Mouse (Mus musculus) liver, embryonic 12.5 days (tissue): ENCODE data around the gene Tyw1. TPM values are rescaled to one million over a fixed set of nuclear protein-coding genes. Genes with fewer than 3 reads are reported as not detected.

Experiments
- ATAC-seq: fragments of 200-750 bp; cut with Nextera tagmentation; 2 replicates; pipeline ENCODE4 v1.8.0; 2017; ENCODE audit warnings: moderate number of reproducible peaks, mild to moderate bottlenecking, moderate library complexity
- H3K27ac ChIP-seq: fragments of 300-500 bp; sonication (generic); 2 replicates; pipeline ENCODE4 v1.5.1; 2016; ENCODE audit warnings: mild to moderate bottlenecking
- H3K27me3 ChIP-seq: fragments of 300-500 bp; sonication (generic); replicated peaks from 2 replicates; pipeline ENCODE4 v1.6.1; 2016; ENCODE audit warnings: mild to moderate bottlenecking, moderate library complexity
- H3K36me3 ChIP-seq: fragments of 300-500 bp; sonication (generic); 2 replicates; pipeline ENCODE4 v1.6.1; 2016; ENCODE audit warnings: mild to moderate bottlenecking, moderate library complexity
- H3K4me1 ChIP-seq: fragments of 300-500 bp; sonication (generic); 2 replicates; pipeline ENCODE4 v1.6.1; 2016
- H3K4me2 ChIP-seq: fragments of 300-500 bp; sonication (generic); 2 replicates; pipeline ENCODE4 v1.6.1; 2016; ENCODE audit warnings: mild to moderate bottlenecking, moderate library complexity
- H3K4me3 ChIP-seq: fragments of 300-500 bp; sonication (generic); 2 replicates; pipeline ENCODE4 v1.5.1; 2016; ENCODE audit warnings: mild to moderate bottlenecking, moderate library complexity
- H3K9ac ChIP-seq: fragments of 300-500 bp; sonication (generic); 2 replicates; pipeline ENCODE4 v1.6.1; 2016; ENCODE audit warnings: mild to moderate bottlenecking, moderate library complexity
- H3K9me3 ChIP-seq: fragments of 300-500 bp; sonication (generic); replicated peaks from 2 replicates; pipeline ENCODE4 v1.6.1; 2016; ENCODE audit warnings: mild to moderate bottlenecking, moderate library complexity
- WGBS: fragments of 180-500 bp; shearing (Covaris S2); methylation state at CpG from one replicate; pipeline ENCODE4 v1.1.7; 2016; ENCODE audit not compliant: insufficient replicate concordance; 5-methylcytosine and 5-hydroxymethylcytosine counted together
- polyA plus RNA-seq: library from polyadenylated mRNA; unstranded; fragments of >200 nt; fragmentation: Nextera tagmentation; extraction: Ambion mirVana; gene quantifications from 2 replicates; pipeline ENCODE4 v1.2.1, GENCODE M21; 2016

Gene Tyw1
- polyA plus RNA-seq, 1 experiment from 2014 or later: 21.6 TPM

- Histone ChIP-seq H3K36me3 (peaks cover 92% of the 10 kb centered on the region), H3K27ac (no peak overlapping the region), H3K4me3 (no peak overlapping the region), H3K4me2 (no peak overlapping the region), H3K9me3 (no peaks in the 10 kb centered on the region), H3K9ac (no peak overlapping the region), H3K27me3 (no peaks in the 10 kb centered on the region), H3K4me1 (peaks cover 20% of the 10 kb centered on the region)
- 95% methylated on average over 1 of the region's 1 CpGs for WGBS
- ATAC-seq: no peak
Observed at GRCm38 (mm10) chr5:130267316-130267715, 11.9 kb downstream of the Tyw1 start.

- Histone ChIP-seq H3K9me3 (no peaks in the 10 kb centered on the region), H3K4me1 (peaks cover 19% of the 10 kb centered on the region), H3K36me3 (peaks cover 92% of the 10 kb centered on the region), H3K4me2 (no peak overlapping the region), H3K27ac (no peak overlapping the region), H3K4me3 (no peak overlapping the region), H3K27me3 (no peaks in the 10 kb centered on the region), H3K9ac (no peak overlapping the region)
- WGBS: 82% methylated on average over 11 of the region's 11 CpGs
- no peak for ATAC-seq
Observed at GRCm38 (mm10) chr5:130268976-130269375, 13.6 kb downstream of the Tyw1 start.

DNA sequence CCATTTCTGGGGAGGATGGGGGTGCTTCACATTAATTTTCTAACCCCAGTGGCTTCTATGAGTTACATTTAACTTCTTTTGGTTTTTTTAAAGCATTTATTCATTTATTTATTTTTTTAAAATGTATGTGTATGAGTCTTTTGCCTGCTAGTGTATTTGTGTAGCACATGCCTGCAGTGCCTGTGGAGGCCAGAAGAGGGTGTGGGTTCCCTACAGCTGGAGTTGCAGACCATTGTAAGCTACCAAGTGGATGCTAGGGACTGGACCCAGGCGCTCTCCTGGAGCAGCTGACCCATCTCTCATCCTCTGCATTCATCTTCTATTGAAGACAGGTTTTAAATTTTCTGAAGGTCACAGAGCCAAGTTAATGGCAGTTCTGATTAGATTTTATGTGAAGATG is 16.9 kb downstream of the Tyw1 start:
- H3K36me3 ChIP-seq: peaks cover 94% of the 10 kb centered on the region
- WGBS: 93% methylated on average over 1 of the region's 1 CpGs
- no peak overlapping the region for H3K4me3 ChIP-seq
- H3K4me1 ChIP-seq: no peaks in the 10 kb centered on the region
- no peak for ATAC-seq
- no peak overlapping the region for H3K4me2 ChIP-seq
- H3K9ac ChIP-seq: no peak overlapping the region
- H3K9me3 ChIP-seq: no peaks in the 10 kb centered on the region
- no peaks in the 10 kb centered on the region for H3K27me3 ChIP-seq
- no peak overlapping the region for H3K27ac ChIP-seq

DNA sequence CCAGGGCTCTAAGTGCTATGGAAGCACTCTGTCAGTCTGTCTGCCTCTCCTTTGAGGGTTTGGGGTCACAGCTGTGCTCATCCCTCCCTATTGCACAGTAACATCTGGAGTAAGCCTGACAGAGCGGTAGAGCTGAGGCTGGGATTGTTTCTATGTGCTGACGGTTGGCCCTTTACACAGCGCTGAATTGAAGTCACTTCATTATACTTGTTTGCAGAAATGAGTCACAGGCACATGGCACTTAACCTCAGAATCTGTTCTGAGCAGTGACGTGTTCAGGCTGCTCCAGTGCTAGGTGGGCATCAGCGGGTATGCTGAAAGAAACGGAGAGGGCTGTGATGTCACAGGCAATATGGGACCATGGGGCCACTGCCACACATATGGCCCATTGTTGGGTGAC is 17.6 kb downstream of the Tyw1 start:
- 88% methylated on average over 6 of the region's 6 CpGs for WGBS
- no peak overlapping the region for H3K4me2 ChIP-seq
- no peak overlapping the region for H3K9ac ChIP-seq
- H3K27ac ChIP-seq: no peak overlapping the region
- H3K4me3 ChIP-seq: no peak overlapping the region
- H3K36me3 ChIP-seq: peaks cover 94% of the 10 kb centered on the region
- H3K4me1 ChIP-seq: no peaks in the 10 kb centered on the region
- ATAC-seq: no peak
- no peaks in the 10 kb centered on the region for H3K9me3 ChIP-seq
- H3K27me3 ChIP-seq: no peaks in the 10 kb centered on the region

DNA sequence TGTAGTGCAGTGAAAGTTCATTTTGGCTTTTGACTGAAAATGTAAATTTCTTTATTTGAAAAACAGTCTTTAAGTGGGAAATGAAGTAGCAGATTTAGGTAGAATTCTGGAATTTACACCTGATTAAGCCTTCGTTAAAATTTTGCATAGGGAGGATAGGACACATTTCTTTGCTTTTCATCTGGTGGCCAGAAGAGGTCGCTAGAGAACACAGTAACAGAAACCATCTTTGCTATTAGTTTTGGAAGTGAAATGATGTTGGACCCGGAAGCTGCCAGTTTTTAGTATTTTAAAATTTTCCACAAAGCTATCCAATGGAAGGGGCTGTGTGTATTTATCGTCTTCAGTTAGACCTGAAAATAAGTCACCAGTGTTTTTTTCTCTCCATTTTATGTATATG is 20.1 kb downstream of the Tyw1 start:
- WGBS: 54% methylated on average over 4 of the region's 4 CpGs
- ATAC-seq: no peak
- no peaks in the 10 kb centered on the region for H3K27me3 ChIP-seq
- no peaks in the 10 kb centered on the region for H3K9me3 ChIP-seq
- no peaks in the 10 kb centered on the region for H3K4me1 ChIP-seq
- H3K27ac ChIP-seq: no peak overlapping the region
- H3K9ac ChIP-seq: no peak overlapping the region
- no peak overlapping the region for H3K4me2 ChIP-seq
- H3K36me3 ChIP-seq: peaks cover 94% of the 10 kb centered on the region
- H3K4me3 ChIP-seq: no peak overlapping the region

DNA sequence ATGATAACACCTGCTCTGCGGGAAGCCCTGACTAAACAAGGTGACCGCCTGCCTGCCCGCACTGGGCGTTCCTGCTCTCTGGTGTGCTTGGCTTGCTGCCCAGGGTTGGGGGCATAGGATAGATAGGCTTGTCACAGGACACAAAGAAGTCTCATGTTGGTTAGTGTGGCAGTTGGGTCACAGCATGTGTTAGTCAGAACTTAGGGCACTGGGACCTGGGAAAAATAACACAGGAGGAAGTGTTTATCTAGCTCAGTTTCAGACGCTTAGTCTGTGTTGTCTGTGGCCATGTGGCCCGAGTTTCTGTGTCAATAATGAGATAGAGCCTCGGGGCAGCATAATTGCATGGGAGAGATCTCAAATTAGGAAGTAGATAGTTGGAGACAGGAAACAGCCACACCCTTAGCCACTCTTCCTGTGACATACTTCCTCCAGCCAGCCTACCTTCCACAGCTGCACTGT is 22.6 kb downstream of the Tyw1 start:
- WGBS: 51% methylated on average over 7 of the region's 7 CpGs
- no peak overlapping the region for H3K4me2 ChIP-seq
- no peak overlapping the region for H3K4me3 ChIP-seq
- no peak for ATAC-seq
- H3K27me3 ChIP-seq: no peaks in the 10 kb centered on the region
- no peak overlapping the region for H3K9ac ChIP-seq
- no peaks in the 10 kb centered on the region for H3K4me1 ChIP-seq
- H3K36me3 ChIP-seq: peaks cover 95% of the 10 kb centered on the region
- 0 out of 2 replicates have a peak, but pooled peaks cover under 1% of the 10 kb centered on the region for H3K9me3 ChIP-seq
- H3K27ac ChIP-seq: no peak overlapping the region

DNA sequence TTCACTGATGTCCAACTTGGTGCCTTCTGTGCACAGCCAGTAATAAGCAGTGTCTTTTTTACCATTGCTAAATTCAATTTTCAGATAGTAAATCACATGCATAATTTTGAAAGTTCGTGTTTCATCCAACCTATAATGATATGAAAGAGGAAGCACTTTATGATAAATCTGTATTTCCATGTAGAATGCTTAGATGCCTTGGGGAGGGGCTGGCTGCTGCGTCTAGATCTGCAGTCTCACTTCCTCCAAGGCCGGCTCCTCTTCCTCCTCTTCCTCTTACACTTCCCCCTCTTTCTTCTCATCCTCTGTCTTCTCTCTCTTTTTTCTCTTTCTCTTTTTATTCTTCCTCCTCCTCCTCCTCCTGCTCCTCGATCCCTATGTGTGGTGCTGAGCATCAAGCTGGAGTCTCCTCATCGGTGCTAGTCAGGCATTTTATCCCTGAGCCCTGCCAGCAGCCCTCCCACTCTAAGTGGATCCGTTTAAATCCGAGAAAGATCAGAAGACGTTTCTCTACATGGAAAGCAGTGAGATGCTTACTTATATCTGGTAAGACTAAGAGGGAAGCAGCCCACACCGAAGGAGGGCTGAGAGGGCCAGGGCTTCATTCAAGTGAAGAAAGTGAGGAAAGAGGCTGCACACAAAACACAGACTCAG is 27.8 kb downstream of the Tyw1 start:
- no peak overlapping the region for H3K4me3 ChIP-seq

GRCm38 (mm10) chr5:130288106-130288505 is 32.7 kb downstream of the Tyw1 start:
- H3K36me3 ChIP-seq: peaks cover 91% of the 10 kb centered on the region
- H3K4me3 ChIP-seq: no peak overlapping the region
- H3K4me1 ChIP-seq: no peaks in the 10 kb centered on the region
- no peak for ATAC-seq
- H3K4me2 ChIP-seq: no peak overlapping the region
- no peaks in the 10 kb centered on the region for H3K27me3 ChIP-seq
- H3K27ac ChIP-seq: no peak overlapping the region
- no peak overlapping the region for H3K9ac ChIP-seq
- WGBS: 83% methylated on average over 7 of the region's 7 CpGs
- H3K9me3 ChIP-seq: peaks cover 8% of the 10 kb centered on the region; the same call in 1 of the 2 replicates

More for the DNA sequence above, 27.8 kb downstream of the Tyw1 start:
- Histone ChIP-seq H3K4me2 (no peak overlapping the region), H3K27ac (no peak overlapping the region), H3K9me3 (peaks cover 9% of the 10 kb centered on the region; the same call in 1 of the 2 replicates), H3K9ac (no peak overlapping the region), H3K27me3 (no peaks in the 10 kb centered on the region), H3K36me3 (peaks cover 93% of the 10 kb centered on the region), H3K4me1 (no peaks in the 10 kb centered on the region)
- WGBS: 80% methylated on average over 9 of the region's 9 CpGs
- no peak for ATAC-seq

DNA sequence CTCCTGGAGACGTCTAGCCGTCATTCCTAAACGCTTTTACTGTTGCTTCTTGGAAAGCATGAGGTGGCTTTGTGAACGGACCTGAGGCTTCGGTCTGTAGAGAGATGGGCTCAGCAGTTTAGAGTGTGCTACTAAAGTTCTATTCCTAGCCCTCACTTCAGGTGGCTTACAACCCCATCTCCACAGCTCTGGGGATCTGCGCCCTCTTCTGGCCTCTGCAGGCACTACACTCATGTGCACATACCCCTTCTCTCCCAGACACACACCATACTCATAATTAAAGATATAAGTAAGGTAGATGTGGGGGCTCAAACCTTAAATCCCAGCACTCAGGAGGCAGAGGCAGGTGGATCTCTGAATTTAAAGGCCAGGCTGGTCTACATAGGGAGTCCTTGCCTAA is 34.8 kb downstream of the Tyw1 start:
- Histone ChIP-seq H3K4me2 (no peak overlapping the region), H3K9ac (no peak overlapping the region), H3K36me3 (peaks cover 92% of the 10 kb centered on the region), H3K4me1 (no peaks in the 10 kb centered on the region), H3K9me3 (no peaks in the 10 kb centered on the region), H3K4me3 (no peak overlapping the region), H3K27ac (no peak overlapping the region), H3K27me3 (no peaks in the 10 kb centered on the region)
- ATAC-seq: no peak
- 89% methylated on average over 6 of the region's 6 CpGs for WGBS

- peaks cover 94% of the 10 kb centered on the region for H3K36me3 ChIP-seq
- no peaks in the 10 kb centered on the region for H3K9me3 ChIP-seq
- no peaks in the 10 kb centered on the region for H3K27me3 ChIP-seq
- H3K9ac ChIP-seq: no peak overlapping the region
- ATAC-seq: no peak
- no peak overlapping the region for H3K27ac ChIP-seq
- no peak overlapping the region for H3K4me2 ChIP-seq
- no peaks in the 10 kb centered on the region for H3K4me1 ChIP-seq
- H3K4me3 ChIP-seq: no peak overlapping the region
- 85% methylated on average over 12 of the region's 12 CpGs for WGBS
Observed at GRCm38 (mm10) chr5:130290775-130291174, 35.4 kb downstream of the Tyw1 start.

DNA sequence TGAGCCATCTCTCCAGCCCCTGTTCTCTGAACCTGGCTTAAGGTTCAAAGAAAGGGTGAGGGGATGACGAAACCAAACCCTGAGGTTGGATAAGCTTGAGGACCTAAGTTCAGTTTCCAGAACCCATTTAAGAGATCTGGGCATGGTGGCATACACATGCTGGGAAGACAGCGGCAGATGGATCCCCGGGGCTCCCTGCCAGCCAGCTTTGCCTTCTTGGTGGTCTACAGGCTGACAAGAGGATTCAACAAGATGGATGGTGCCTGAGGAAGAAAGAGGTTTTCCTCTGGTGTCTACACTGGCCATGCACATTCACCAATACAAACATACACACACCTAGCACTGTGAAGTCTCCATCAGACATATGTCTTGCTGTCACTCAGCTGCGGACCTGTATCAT is 37.6 kb downstream of the Tyw1 start:
- Histone ChIP-seq H3K9ac (no peak overlapping the region), H3K9me3 (no peaks in the 10 kb centered on the region), H3K27me3 (no peaks in the 10 kb centered on the region), H3K36me3 (peaks cover 96% of the 10 kb centered on the region), H3K4me2 (no peak overlapping the region), H3K4me1 (no peaks in the 10 kb centered on the region), H3K4me3 (no peak overlapping the region), H3K27ac (no peak overlapping the region)
- 82% methylated on average over 4 of the region's 4 CpGs for WGBS
- ATAC-seq: no peak

DNA sequence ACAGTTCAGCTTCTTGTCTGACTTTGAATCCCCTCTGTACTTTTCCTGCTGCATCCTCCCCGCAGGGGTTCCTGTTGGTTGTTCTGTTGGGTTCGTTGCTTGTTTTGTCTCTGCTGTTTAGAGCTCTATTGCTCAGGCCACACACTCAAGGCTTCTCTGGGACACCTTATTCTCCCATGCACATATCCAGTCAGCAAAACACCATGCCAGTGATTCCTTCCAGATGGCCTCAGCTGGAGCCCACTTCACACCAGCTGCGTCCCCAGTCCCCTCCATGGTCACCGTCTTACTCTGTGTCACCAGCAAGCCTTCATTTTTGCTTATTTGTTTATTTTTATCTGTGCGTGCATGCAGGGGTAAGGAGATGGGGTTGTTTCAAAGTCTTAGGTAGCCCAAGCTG is 38.5 kb downstream of the Tyw1 start:
- H3K27ac ChIP-seq: no peak overlapping the region
- WGBS: 85% methylated on average over 5 of the region's 5 CpGs
- H3K36me3 ChIP-seq: peaks cover 96% of the 10 kb centered on the region
- no peak overlapping the region for H3K4me2 ChIP-seq
- H3K4me3 ChIP-seq: no peak overlapping the region
- no peak overlapping the region for H3K9ac ChIP-seq
- H3K9me3 ChIP-seq: no peaks in the 10 kb centered on the region
- H3K27me3 ChIP-seq: no peaks in the 10 kb centered on the region
- H3K4me1 ChIP-seq: no peaks in the 10 kb centered on the region
- ATAC-seq: no peak

GRCm38 (mm10) chr5:130294598-130294997 is 39.2 kb downstream of the Tyw1 start:
- Histone ChIP-seq H3K9me3 (no peaks in the 10 kb centered on the region), H3K4me3 (no peak overlapping the region), H3K36me3 (peaks cover 96% of the 10 kb centered on the region), H3K27ac (no peak overlapping the region), H3K27me3 (no peaks in the 10 kb centered on the region), H3K4me2 (no peak overlapping the region), H3K9ac (no peak overlapping the region), H3K4me1 (no peaks in the 10 kb centered on the region)
- WGBS: 81% methylated on average over 6 of the region's 6 CpGs
- no peak for ATAC-seq
